Mouse (Mus musculus) testis, adult 2 months (tissue): Measurements from ENCODE around the gene Fgfrl1.

Source experiments
- CTCF ChIP-seq: fragments of 200-500 bp; IDR thresholded peaks from 2 replicates; pipeline ENCODE4 v1.5.1; 2012; ENCODE audit warnings: low read depth, mild to moderate bottlenecking, inconsistent platforms, low read length, moderate library complexity; ENCODE audit not compliant: control insufficient read depth, insufficient read depth, insufficient replicate concordance
- POLR2A ChIP-seq: fragments of 200-500 bp; IDR thresholded peaks from 2 replicates; pipeline ENCODE4 v1.6.1; 2012; ENCODE audit warnings: low read depth, mild to moderate bottlenecking, inconsistent platforms, low read length, moderate library complexity; ENCODE audit not compliant: control insufficient read depth

DNA sequence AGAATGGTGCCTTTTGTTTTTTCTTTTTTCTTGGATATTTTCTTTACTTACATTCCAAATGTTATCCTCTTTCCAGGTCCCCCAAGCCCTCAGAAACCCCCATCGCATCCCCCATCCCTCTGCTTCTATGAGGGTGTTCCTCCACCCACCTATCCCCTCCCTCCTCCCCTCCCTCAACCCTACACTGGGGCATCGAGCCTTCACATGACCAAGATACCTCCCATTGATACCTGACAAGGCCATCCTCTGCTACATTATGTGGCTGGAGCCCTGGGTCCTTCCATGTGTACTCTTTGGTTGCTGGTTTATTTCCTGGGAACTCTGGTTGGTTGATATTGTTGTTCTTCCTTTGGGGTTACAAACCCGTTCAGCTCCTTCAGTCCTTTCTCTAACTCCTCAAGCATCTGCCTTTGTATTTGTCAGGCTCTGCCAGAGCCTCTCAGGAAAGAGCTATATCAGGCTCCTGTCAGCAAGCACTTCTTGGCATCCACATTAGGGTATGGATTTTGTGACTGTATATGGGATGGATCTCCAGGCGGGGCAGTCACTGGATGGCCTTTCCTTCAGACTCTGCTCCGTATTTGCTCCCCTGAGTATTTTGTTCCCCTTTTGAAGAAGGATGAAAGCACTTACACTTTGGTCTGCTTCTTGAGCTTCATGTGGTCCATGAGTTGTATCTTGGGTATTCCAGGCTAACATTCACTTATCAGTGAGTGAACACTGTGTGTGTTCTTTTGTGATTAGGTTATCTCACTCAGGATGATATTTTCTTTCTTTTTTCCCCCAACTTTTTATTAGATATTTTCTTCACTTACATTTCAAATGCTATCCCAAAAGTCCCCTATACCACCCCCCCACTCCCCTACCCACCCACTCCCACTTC is 58.4 kb downstream of the Fgfrl1 start:
- TF ChIP-seq CTCF (no peak), POLR2A (no peak)
